Mouse (Mus musculus): ENCODE results near the gene Adora3. TPM values are rescaled to one million over a fixed set of nuclear protein-coding genes. Genes with fewer than 3 reads are reported as not detected.

The Adora3 gene
- total and polyA plus RNA-seq, 2 experiments, result 0.09 TPM; not detected in 1

DNA sequence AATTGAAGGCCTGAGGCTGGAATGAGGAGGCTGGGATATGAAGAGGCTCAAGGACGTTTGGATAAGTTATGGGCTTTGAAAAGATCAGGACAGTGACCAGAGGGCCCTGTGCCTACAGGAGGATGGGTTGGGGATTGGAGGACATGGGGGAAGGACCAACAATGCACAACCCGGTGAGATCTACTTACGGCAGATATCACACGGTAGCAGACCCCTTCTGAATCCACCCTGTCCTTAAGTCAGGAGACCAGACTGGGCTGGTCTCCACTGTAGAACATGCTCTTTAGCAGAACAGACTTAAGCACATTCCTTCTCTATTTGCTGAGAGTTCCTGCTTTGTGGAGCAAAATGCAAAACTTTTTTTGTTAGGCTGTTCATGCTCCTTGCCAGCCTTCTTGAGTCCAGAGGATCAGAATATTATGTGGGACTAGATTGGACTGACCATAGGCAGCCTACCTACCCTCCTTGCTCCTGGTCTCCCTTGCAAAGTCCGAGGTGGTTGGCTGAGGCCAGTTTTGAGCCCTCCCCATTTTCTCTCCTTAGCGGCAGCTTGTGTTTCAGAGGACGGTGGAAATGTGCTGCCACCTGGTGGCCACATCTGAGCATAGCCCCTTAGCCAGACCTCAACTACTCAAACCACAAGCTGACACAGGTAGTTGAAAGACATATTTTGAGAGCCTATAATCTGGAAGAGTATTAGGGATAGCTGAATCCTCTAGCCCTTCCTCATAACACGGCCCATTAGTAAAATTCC is 28.9 kb downstream of the Adora3 start:
- TF ChIP-seq CTCF (IDR thresholded peaks at IDR 0.05; ENCODE audit: low read depth, low read length) (peak; percentile 94), POLR2A (IDR thresholded peaks at IDR 0.05; ENCODE audit: extremely low read depth, insufficient read depth, low read length) (no peak)
- Histone ChIP-seq H3K4me3 (ENCODE audit: insufficient read depth, low read depth, low read length) (no peak overlapping the region), H3K27ac (replicated peaks; ENCODE audit: insufficient read depth, low read depth, low read length) (no peak overlapping the region), H3K79me2 (ENCODE audit: control insufficient read depth, insufficient read depth, low read length) (no peaks in the 10 kb centered on the region), H3K27me3 (ENCODE audit: control insufficient read depth, insufficient read depth, low read length) (no peaks in the 10 kb centered on the region), H3K4me1 (ENCODE audit: control insufficient read depth, insufficient read depth, low read length) (no peaks in the 10 kb centered on the region; the same call in 1 of the 2 replicates), H3K9ac (ENCODE audit: low read depth, low read length) (no peak overlapping the region), H3K36me3 (ENCODE audit: control insufficient read depth, insufficient read depth, low read length) (no peaks in the 10 kb centered on the region)
- peak; percentile 69 for DNase-seq (ENCODE audit: extremely low read depth, low read depth, low spot score)
- WGBS, result 41% methylated on average over 8 of the region's 8 CpGs

DNA sequence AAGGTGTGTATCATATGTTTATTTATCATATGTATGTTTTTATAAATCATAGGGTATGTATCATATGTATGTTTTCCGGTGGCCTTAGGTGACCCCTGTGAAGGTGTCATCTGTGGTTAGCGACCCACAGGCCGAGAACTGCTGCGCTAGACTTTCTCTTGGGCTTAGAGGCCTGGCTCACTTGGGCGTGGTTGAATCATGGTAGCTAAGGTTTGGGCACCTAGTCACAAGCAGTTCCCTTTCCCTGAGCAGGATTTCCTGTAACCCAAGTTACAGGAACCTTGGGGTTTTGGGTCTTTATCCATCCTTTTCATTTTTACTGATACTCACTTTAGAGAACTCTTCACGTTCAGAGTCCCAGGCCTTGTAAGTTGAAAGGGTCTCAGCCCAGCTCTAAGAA is 29.6 kb downstream of the Adora3 start:
- H3K27ac ChIP-seq (replicated peaks; ENCODE audit: insufficient read depth, low read depth, low read length), result no peak overlapping the region
- DNase-seq (ENCODE audit: extremely low read depth, low read depth, low spot score), result no peak
- H3K27me3 ChIP-seq (ENCODE audit: control insufficient read depth, insufficient read depth, low read length), result no peaks in the 10 kb centered on the region
- no peaks in the 10 kb centered on the region for H3K36me3 ChIP-seq (ENCODE audit: control insufficient read depth, insufficient read depth, low read length)
- no peaks in the 10 kb centered on the region; the same call in 1 of the 2 replicates for H3K4me1 ChIP-seq (ENCODE audit: control insufficient read depth, insufficient read depth, low read length)
- 73% methylated on average over 6 of the region's 6 CpGs for WGBS
- no peak overlapping the region for H3K9ac ChIP-seq (ENCODE audit: low read depth, low read length)
- no peaks in the 10 kb centered on the region for H3K79me2 ChIP-seq (ENCODE audit: control insufficient read depth, insufficient read depth, low read length)
- no peak overlapping the region for H3K4me3 ChIP-seq (ENCODE audit: insufficient read depth, low read depth, low read length)
- TF ChIP-seq POLR2A (IDR thresholded peaks at IDR 0.05; ENCODE audit: extremely low read depth, insufficient read depth, low read length) (no peak), CTCF (IDR thresholded peaks at IDR 0.05; ENCODE audit: low read depth, low read length) (no peak)

DNA sequence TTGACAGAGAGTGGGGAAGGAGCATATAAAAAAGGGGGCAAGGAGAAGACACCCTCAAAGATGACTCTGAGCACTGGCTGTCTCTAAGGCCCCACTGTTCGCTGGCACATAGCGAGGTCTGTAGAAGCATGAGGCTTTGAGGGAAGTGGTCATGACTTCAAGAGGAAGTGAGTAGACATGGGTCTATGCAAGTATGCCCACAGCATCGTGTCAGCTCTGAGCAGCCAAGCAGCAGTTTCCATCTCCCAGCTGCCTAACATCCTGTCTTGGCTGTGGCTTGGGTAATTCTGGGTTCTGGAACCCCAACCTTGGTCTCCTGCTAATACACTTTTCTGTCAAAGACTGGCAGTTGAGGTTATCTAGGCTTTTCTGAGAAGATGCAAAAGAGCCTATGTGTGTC is 30.1 kb downstream of the Adora3 start:
- H3K27ac ChIP-seq (replicated peaks; ENCODE audit: insufficient read depth, low read depth, low read length), result no peak overlapping the region

DNA sequence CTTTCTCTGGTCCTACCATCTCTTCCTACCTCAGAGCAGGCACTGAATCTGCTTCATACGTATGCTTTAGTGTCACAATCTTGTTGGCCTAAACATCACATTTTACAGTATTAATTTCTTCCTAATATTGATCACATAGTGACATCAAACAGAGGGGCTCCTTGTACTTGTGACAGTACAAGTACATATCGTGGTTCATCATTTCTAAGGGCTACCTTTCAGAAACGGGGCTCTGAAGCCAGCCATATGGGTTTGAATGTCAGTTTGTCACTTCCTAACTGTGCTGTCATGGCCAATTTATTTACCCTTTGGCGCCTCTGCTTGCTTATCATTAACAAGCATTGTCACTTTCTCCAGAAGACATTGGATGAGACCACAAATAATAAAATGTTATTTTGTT is 30.8 kb downstream of the Adora3 start:
- 68% methylated on average over 4 of the region's 4 CpGs for WGBS
- DNase-seq (ENCODE audit: extremely low read depth, low read depth, low spot score), result no peak
- H3K27ac ChIP-seq (replicated peaks; ENCODE audit: insufficient read depth, low read depth, low read length), result no peak overlapping the region
- H3K4me3 ChIP-seq (ENCODE audit: insufficient read depth, low read depth, low read length), result no peak overlapping the region
- no peaks in the 10 kb centered on the region for H3K36me3 ChIP-seq (ENCODE audit: control insufficient read depth, insufficient read depth, low read length)
- no peaks in the 10 kb centered on the region for H3K79me2 ChIP-seq (ENCODE audit: control insufficient read depth, insufficient read depth, low read length)
- H3K27me3 ChIP-seq (ENCODE audit: control insufficient read depth, insufficient read depth, low read length), result no peaks in the 10 kb centered on the region
- TF ChIP-seq CTCF (IDR thresholded peaks at IDR 0.05; ENCODE audit: low read depth, low read length) (no peak), POLR2A (IDR thresholded peaks at IDR 0.05; ENCODE audit: extremely low read depth, insufficient read depth, low read length) (no peak)
- no peak overlapping the region for H3K9ac ChIP-seq (ENCODE audit: low read depth, low read length)
- no peaks in the 10 kb centered on the region; the same call in 1 of the 2 replicates for H3K4me1 ChIP-seq (ENCODE audit: control insufficient read depth, insufficient read depth, low read length)

More for the DNA sequence above, 30.1 kb downstream of the Adora3 start:
- no peaks in the 10 kb centered on the region for H3K79me2 ChIP-seq (ENCODE audit: control insufficient read depth, insufficient read depth, low read length)
- DNase-seq (ENCODE audit: extremely low read depth, low read depth, low spot score), result no peak
- no peak overlapping the region for H3K4me3 ChIP-seq (ENCODE audit: insufficient read depth, low read depth, low read length)
- no peaks in the 10 kb centered on the region; the same call in 1 of the 2 replicates for H3K4me1 ChIP-seq (ENCODE audit: control insufficient read depth, insufficient read depth, low read length)
- H3K9ac ChIP-seq (ENCODE audit: low read depth, low read length), result no peak overlapping the region
- H3K27me3 ChIP-seq (ENCODE audit: control insufficient read depth, insufficient read depth, low read length), result no peaks in the 10 kb centered on the region
- TF ChIP-seq POLR2A (IDR thresholded peaks at IDR 0.05; ENCODE audit: extremely low read depth, insufficient read depth, low read length), result no peak
- TF ChIP-seq CTCF (IDR thresholded peaks at IDR 0.05; ENCODE audit: low read depth, low read length), result no peak
- WGBS, result 79% methylated on average over 3 of the region's 3 CpGs
- H3K36me3 ChIP-seq (ENCODE audit: control insufficient read depth, insufficient read depth, low read length), result no peaks in the 10 kb centered on the region

DNA sequence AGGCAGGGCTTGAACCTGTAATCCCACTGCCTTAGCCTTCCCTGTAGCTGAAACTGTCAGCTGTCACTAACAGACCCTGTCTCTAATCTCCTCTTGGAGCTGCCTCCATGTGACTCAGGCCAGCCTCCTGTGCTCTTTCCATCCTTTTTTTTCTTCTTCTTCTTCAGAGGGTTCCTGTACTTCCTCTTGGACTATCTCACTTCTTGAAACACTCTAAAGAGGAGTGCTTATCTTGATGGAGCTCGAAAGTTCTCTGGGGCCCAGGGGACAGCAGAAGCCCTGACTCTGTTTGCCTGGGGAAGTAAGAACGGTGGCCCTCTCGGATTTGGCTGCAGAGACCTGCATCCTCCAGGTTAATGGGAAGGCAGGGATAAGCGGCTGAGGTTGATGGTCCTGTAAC is 33.6 kb downstream of the Adora3 start:
- H3K4me1 ChIP-seq (ENCODE audit: control insufficient read depth, insufficient read depth, low read length), result no peaks in the 10 kb centered on the region; the same call in 1 of the 2 replicates
- H3K9ac ChIP-seq (ENCODE audit: low read depth, low read length), result no peak overlapping the region
- H3K36me3 ChIP-seq (ENCODE audit: control insufficient read depth, insufficient read depth, low read length), result no peaks in the 10 kb centered on the region
- 48% methylated on average over 4 of the region's 4 CpGs for WGBS
- H3K79me2 ChIP-seq (ENCODE audit: control insufficient read depth, insufficient read depth, low read length), result no peaks in the 10 kb centered on the region
- no peak for TF ChIP-seq POLR2A (IDR thresholded peaks at IDR 0.05; ENCODE audit: extremely low read depth, insufficient read depth, low read length)
- no peak for TF ChIP-seq CTCF (IDR thresholded peaks at IDR 0.05; ENCODE audit: low read depth, low read length)
- H3K4me3 ChIP-seq (ENCODE audit: insufficient read depth, low read depth, low read length), result no peak overlapping the region
- no peak for DNase-seq (ENCODE audit: extremely low read depth, low read depth, low spot score)
- no peak overlapping the region for H3K27ac ChIP-seq (replicated peaks; ENCODE audit: insufficient read depth, low read depth, low read length)
- no peaks in the 10 kb centered on the region for H3K27me3 ChIP-seq (ENCODE audit: control insufficient read depth, insufficient read depth, low read length)

DNA sequence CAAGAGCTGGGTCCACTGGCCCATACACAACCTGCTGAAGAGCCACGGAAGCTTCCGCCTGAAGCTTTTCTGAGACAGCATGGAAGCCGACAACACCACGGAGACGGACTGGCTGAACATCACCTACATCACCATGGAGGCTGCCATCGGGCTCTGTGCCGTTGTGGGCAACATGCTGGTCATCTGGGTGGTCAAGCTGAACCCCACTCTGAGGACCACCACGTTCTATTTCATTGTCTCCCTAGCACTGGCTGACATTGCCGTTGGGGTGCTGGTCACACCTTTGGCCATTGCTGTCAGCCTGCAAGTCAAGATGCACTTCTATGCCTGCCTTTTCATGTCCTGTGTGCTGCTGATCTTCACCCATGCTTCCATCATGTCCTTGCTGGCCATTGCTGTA is 34.1 kb downstream of the Adora3 start:
- 93% methylated on average over 9 of the region's 9 CpGs for WGBS

More for the DNA sequence above, 34.1 kb downstream of the Adora3 start:
- H3K4me3 ChIP-seq (ENCODE audit: insufficient read depth, low read depth, low read length), result no peak overlapping the region
- no peaks in the 10 kb centered on the region for H3K36me3 ChIP-seq (ENCODE audit: control insufficient read depth, insufficient read depth, low read length)
- no peaks in the 10 kb centered on the region for H3K4me1 ChIP-seq (ENCODE audit: control insufficient read depth, insufficient read depth, low read length)
- no peak for DNase-seq (ENCODE audit: extremely low read depth, low read depth, low spot score)
- no peaks in the 10 kb centered on the region for H3K79me2 ChIP-seq (ENCODE audit: control insufficient read depth, insufficient read depth, low read length)
- TF ChIP-seq CTCF (IDR thresholded peaks at IDR 0.05; ENCODE audit: low read depth, low read length) (no peak), POLR2A (IDR thresholded peaks at IDR 0.05; ENCODE audit: extremely low read depth, insufficient read depth, low read length) (no peak)
- H3K9ac ChIP-seq (ENCODE audit: low read depth, low read length), result no peak overlapping the region
- no peak overlapping the region for H3K27ac ChIP-seq (replicated peaks; ENCODE audit: insufficient read depth, low read depth, low read length)
- H3K27me3 ChIP-seq (ENCODE audit: control insufficient read depth, insufficient read depth, low read length), result no peaks in the 10 kb centered on the region

Measured in liver, adult 2 months (tissue).